Mouse (Mus musculus): Measurements from ENCODE around the gene Tmem121b. TPM values are rescaled to one million over a fixed set of nuclear protein-coding genes. Genes with fewer than 3 reads are reported as not detected.

Tmem121b gene
- total and polyA plus RNA-seq, 3 experiments: not detected

DNA sequence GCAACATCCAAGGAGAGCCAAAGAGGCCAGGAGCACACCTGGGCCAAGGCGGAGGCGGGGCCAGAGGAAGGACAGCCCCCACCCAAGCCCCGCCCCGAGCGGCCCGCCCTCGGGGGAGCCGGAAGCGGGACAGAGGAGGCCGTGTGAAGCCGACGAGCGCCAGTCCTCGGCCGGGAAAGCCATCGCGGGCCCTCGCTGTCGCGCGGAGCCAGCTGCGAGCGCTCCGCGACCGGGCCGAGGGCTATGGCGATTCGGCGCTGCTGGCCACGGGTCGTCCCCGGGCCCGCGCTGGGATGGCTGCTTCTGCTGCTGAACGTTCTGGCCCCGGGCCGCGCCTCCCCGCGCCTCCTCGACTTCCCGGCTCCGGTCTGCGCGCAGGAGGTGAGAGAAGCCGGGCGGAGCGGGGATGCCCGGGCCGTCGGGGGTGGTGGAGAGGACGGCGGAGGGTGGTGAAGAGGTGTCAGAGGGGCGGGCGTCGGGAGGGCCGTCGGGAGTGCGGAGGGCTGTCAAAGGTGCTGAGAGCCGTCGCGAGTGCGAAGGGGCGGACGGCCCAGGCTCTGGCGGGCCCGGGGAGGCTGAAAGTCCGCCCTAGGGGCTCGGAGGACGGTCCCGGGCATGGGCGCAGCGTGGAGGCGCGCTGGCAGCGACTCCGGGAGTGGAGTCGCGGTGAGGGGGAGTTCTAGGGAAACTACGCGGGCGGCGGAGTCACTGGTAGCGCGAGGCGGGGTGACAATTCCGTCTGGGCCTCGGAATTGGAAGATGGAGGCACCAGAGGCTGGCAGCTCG is 30.3 kb downstream of the Tmem121b start, which contains the start of gene Il17ra:
Il17ra (plus strand) TSS at position 162 of the 786 bp plus-strand sequence.
- 1% methylated on average over 88 of the region's 90 CpGs for WGBS
- Histone ChIP-seq H3K36me3 (ENCODE audit: control insufficient read depth, insufficient read depth, low read length) (no peaks in the 10 kb centered on the region), H3K9ac (ENCODE audit: low read depth, low read length) (peak within 1 kb of the TSS; percentile 83), H3K27ac (peak within 1 kb of the TSS; percentile 52), H3K79me2 (replicated peaks; ENCODE audit: control insufficient read depth, insufficient read depth, low read length) (no peaks in the 10 kb centered on the region), H3K27me3 (ENCODE audit: control insufficient read depth, insufficient read depth, low read length) (no peaks in the 10 kb centered on the region), H3K4me1 (ENCODE audit: control insufficient read depth, insufficient read depth, low read length) (no peaks in the 10 kb centered on the region; the same call in 1 of the 2 replicates), H3K4me3 (peak within 1 kb of the TSS; percentile 59)
- TF ChIP-seq CTCF (IDR thresholded peaks at IDR 0.05) (no peak), EP300 (IDR thresholded peaks at IDR 0.05; ENCODE audit: insufficient read depth, low read depth, low read length) (no peak), POLR2A (IDR thresholded peaks at IDR 0.05; ENCODE audit: insufficient read depth, low read depth, low read length) (peak; percentile 54; the same call in 1 of the 2 replicates)
- intact Hi-C loops (cut with DNase I): no loop called here
- DNase-seq: peak; percentile 86 to 87

DNA sequence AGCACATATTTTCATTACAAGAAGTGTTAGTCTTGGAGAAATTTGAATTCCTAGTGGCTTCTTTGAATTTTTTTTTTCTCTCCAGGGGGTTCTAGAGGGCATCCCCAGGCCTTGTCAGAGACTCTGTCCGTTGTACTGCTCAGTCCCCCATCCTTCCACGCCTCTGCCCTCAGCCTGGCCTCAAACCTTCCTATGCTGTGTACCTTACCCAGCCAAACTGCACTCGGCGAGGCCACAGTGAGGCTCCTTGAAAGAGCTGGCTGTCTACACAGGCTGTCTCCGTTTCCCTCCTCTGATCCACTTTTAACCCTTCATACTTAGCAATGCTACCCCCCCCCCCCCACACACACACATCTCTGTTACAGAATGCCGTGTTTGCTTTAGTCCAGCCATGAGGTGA is 31.4 kb downstream of the Tmem121b start:
- no peak overlapping the region for H3K27ac ChIP-seq
- H3K79me2 ChIP-seq (replicated peaks; ENCODE audit: control insufficient read depth, insufficient read depth, low read length): no peaks in the 10 kb centered on the region
- no peak for DNase-seq
- no peaks in the 10 kb centered on the region; the same call in 1 of the 2 replicates for H3K4me1 ChIP-seq (ENCODE audit: control insufficient read depth, insufficient read depth, low read length)
- H3K4me3 ChIP-seq: no peak overlapping the region
- intact Hi-C loops (cut with DNase I): no loop called here
- TF ChIP-seq EP300 (IDR thresholded peaks at IDR 0.05; ENCODE audit: insufficient read depth, low read depth, low read length) (no peak), CTCF (IDR thresholded peaks at IDR 0.05) (no peak), POLR2A (IDR thresholded peaks at IDR 0.05; ENCODE audit: insufficient read depth, low read depth, low read length) (no peak)
- 65% methylated on average over 6 of the region's 6 CpGs for WGBS
- H3K36me3 ChIP-seq (ENCODE audit: control insufficient read depth, insufficient read depth, low read length): no peaks in the 10 kb centered on the region
- no peak overlapping the region for H3K9ac ChIP-seq (ENCODE audit: low read depth, low read length)
- H3K27me3 ChIP-seq (ENCODE audit: control insufficient read depth, insufficient read depth, low read length): no peaks in the 10 kb centered on the region

GRCm38 (mm10) chr6:120461217-120461616 is 32.4 kb downstream of the Tmem121b start:
- intact Hi-C loops (cut with DNase I): no loop called here
- Histone ChIP-seq H3K4me1 (ENCODE audit: control insufficient read depth, insufficient read depth, low read length) (no peaks in the 10 kb centered on the region; the same call in 1 of the 2 replicates), H3K36me3 (ENCODE audit: control insufficient read depth, insufficient read depth, low read length) (no peaks in the 10 kb centered on the region), H3K9ac (ENCODE audit: low read depth, low read length) (no peak overlapping the region), H3K27me3 (ENCODE audit: control insufficient read depth, insufficient read depth, low read length) (no peaks in the 10 kb centered on the region), H3K79me2 (replicated peaks; ENCODE audit: control insufficient read depth, insufficient read depth, low read length) (no peaks in the 10 kb centered on the region), H3K4me3 (no peak overlapping the region), H3K27ac (no peak overlapping the region)
- WGBS: 62% methylated on average over 15 of the region's 15 CpGs
- no peak for DNase-seq
- TF ChIP-seq POLR2A (IDR thresholded peaks at IDR 0.05; ENCODE audit: insufficient read depth, low read depth, low read length) (no peak), CTCF (IDR thresholded peaks at IDR 0.05) (no peak), EP300 (IDR thresholded peaks at IDR 0.05; ENCODE audit: insufficient read depth, low read depth, low read length) (no peak)

GRCm38 (mm10) chr6:120457751-120458150 is 35.9 kb downstream of the Tmem121b start:
- Histone ChIP-seq H3K27ac (no peak overlapping the region), H3K36me3 (ENCODE audit: control insufficient read depth, insufficient read depth, low read length) (no peaks in the 10 kb centered on the region), H3K79me2 (replicated peaks; ENCODE audit: control insufficient read depth, insufficient read depth, low read length) (no peaks in the 10 kb centered on the region), H3K4me1 (ENCODE audit: control insufficient read depth, insufficient read depth, low read length) (peaks cover 3% of the 10 kb centered on the region), H3K9ac (ENCODE audit: low read depth, low read length) (no peak overlapping the region), H3K4me3 (no peak overlapping the region), H3K27me3 (ENCODE audit: control insufficient read depth, insufficient read depth, low read length) (no peaks in the 10 kb centered on the region)
- TF ChIP-seq POLR2A (IDR thresholded peaks at IDR 0.05; ENCODE audit: insufficient read depth, low read depth, low read length) (no peak), EP300 (IDR thresholded peaks at IDR 0.05; ENCODE audit: insufficient read depth, low read depth, low read length) (no peak), CTCF (IDR thresholded peaks at IDR 0.05) (no peak)
- intact Hi-C loops (cut with DNase I): no loop called here
- DNase-seq: no peak
- 82% methylated on average over 5 of the region's 5 CpGs for WGBS

- Histone ChIP-seq H3K9ac (ENCODE audit: low read depth, low read length) (no peak overlapping the region), H3K4me3 (no peak overlapping the region), H3K79me2 (replicated peaks; ENCODE audit: control insufficient read depth, insufficient read depth, low read length) (no peaks in the 10 kb centered on the region), H3K4me1 (ENCODE audit: control insufficient read depth, insufficient read depth, low read length) (peaks cover 3% of the 10 kb centered on the region), H3K27ac (no peak overlapping the region), H3K36me3 (ENCODE audit: control insufficient read depth, insufficient read depth, low read length) (no peaks in the 10 kb centered on the region), H3K27me3 (ENCODE audit: control insufficient read depth, insufficient read depth, low read length) (no peaks in the 10 kb centered on the region)
- DNase-seq: no peak
- intact Hi-C loops (cut with DNase I): no loop called here
- TF ChIP-seq POLR2A (IDR thresholded peaks at IDR 0.05; ENCODE audit: insufficient read depth, low read depth, low read length) (no peak), EP300 (IDR thresholded peaks at IDR 0.05; ENCODE audit: insufficient read depth, low read depth, low read length) (no peak), CTCF (IDR thresholded peaks at IDR 0.05) (peak; percentile 42)
- WGBS: 65% methylated on average over 7 of the region's 7 CpGs
Measured at GRCm38 (mm10) chr6:120457074-120457473, 36.5 kb downstream of the Tmem121b start.

DNA sequence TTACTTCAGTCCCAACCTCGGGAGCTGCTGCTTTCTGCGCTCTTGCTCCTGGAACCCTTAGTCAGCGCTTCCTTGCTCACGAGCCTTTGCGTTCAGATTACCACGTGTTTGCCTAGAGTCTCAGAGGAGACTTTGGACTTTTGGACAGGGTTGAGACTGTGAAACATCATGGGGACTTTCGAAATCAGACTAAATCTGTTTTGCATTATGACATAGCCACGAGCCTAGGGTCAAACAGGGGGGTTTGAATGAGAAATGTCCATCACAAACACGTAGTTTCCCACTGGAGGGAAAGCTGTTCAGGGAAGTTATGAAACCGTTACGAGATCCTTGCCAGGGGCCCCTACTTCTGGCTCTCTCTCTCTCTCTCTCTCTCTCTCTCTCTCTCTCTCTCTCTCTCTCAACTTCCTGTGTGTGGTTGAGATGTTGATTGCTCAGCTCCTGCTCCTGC is 39.0 kb downstream of the Tmem121b start:
- Histone ChIP-seq H3K27me3 (ENCODE audit: control insufficient read depth, insufficient read depth, low read length) (no peaks in the 10 kb centered on the region), H3K9ac (ENCODE audit: low read depth, low read length) (no peak overlapping the region), H3K79me2 (replicated peaks; ENCODE audit: control insufficient read depth, insufficient read depth, low read length) (no peaks in the 10 kb centered on the region), H3K36me3 (ENCODE audit: control insufficient read depth, insufficient read depth, low read length) (no peaks in the 10 kb centered on the region), H3K27ac (no peak overlapping the region), H3K4me1 (ENCODE audit: control insufficient read depth, insufficient read depth, low read length) (peaks cover 3% of the 10 kb centered on the region), H3K4me3 (no peak overlapping the region)
- TF ChIP-seq EP300 (IDR thresholded peaks at IDR 0.05; ENCODE audit: insufficient read depth, low read depth, low read length): no peak
- TF ChIP-seq CTCF (IDR thresholded peaks at IDR 0.05): no peak
- TF ChIP-seq POLR2A (IDR thresholded peaks at IDR 0.05; ENCODE audit: insufficient read depth, low read depth, low read length): no peak
- DNase-seq: peak in 1 of 2 experiments; percentile 35
- WGBS: 37% methylated on average over 11 of the region's 11 CpGs
- intact Hi-C loops (cut with DNase I): no loop called here
